Mouse (Mus musculus) stomach, postnatal 0 days (tissue): Measurements from ENCODE around the gene Znrd1as.

ENCODE experiments used
- CTCF ChIP-seq: IDR thresholded peaks from 2 replicates; pipeline ENCODE4 v1.5.1; 2016; ENCODE audit warnings: antibody characterized with exemption, low read depth, mild to moderate bottlenecking, moderate library complexity
- EP300 ChIP-seq: optimal IDR thresholded peaks from 2 replicates; pipeline ENCODE3; 2016; ENCODE audit warnings: antibody characterized with exemption

DNA sequence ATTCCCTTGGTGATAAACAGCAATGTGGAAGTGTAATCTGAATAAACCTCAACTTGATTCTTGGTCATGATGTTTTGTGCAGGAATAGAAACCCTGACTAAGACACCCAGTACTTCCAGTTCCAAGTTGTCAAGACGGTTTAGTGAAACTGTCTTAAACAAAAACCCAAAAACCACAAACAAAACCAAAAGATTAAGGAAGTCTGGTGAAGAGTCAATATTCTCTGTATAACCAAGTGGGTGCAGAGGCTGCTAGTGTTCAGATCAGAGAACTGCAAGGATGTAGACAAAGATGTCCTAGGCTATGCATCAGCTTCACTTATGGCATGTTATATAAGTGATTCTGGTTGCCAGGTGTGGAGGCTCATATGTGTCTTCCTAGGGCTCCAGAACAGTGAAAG is 8.5 kb downstream of the Znrd1as start:
- TF ChIP-seq CTCF: no peak
- TF ChIP-seq EP300: no peak
